Mouse (Mus musculus) cortical plate, adult 2 months (tissue): ENCODE measurements around the gene Gabbr2. TPM values are rescaled to one million over a fixed set of nuclear protein-coding genes. Genes with fewer than 3 reads are reported as not detected.

Experiments
- H3K27ac ChIP-seq: fragments of 200-500 bp; 2 replicates; pipeline ENCODE4 v1.5.1; 2012; ENCODE audit warnings: low read length, control low read depth, inconsistent platforms; ENCODE audit not compliant: insufficient read depth
- H3K4me1 ChIP-seq: fragments of 200-500 bp; 2 replicates; pipeline ENCODE4 v1.6.1; 2011; ENCODE audit warnings: low read length; ENCODE audit not compliant: control insufficient read depth, insufficient read depth
- H3K4me3 ChIP-seq: fragments of 200-500 bp; 2 replicates; pipeline ENCODE4 v1.5.1; 2011; ENCODE audit warnings: mild to moderate bottlenecking, low read length, control low read depth; ENCODE audit not compliant: insufficient read depth
- CTCF ChIP-seq: fragments of 200-500 bp; IDR thresholded peaks from 2 replicates; pipeline ENCODE4 v1.5.1; 2011; ENCODE audit warnings: mild to moderate bottlenecking, control low read depth, low read length; ENCODE audit not compliant: insufficient read depth; ENCODE audit errors: extremely low read depth
- POLR2A ChIP-seq: fragments of 200-500 bp; IDR thresholded peaks from 2 replicates; pipeline ENCODE4 v1.6.1; 2011; ENCODE audit warnings: mild to moderate bottlenecking, low read length, control low read depth; ENCODE audit not compliant: insufficient read depth; ENCODE audit errors: extremely low read depth
- polyA plus RNA-seq: library from polyadenylated mRNA; depleted of rRNA; stranded (reverse); fragments of >200 nt; gene quantifications from 2 replicates; pipeline ENCODE4 v1.2.3, GENCODE M21; 2012

Gabbr2 gene
- polyA plus RNA-seq, 1 experiment = 139 TPM

- Histone ChIP-seq H3K27ac (no peak overlapping the region), H3K4me3 (no peak overlapping the region), H3K4me1 (peaks cover 5% of the 10 kb centered on the region; the same call in 1 of the 2 replicates)
- TF ChIP-seq CTCF (no peak), POLR2A (no peak)
Observed at GRCm38 (mm10) chr4:46856145-46856544, 135.5 kb downstream of the Gabbr2 start.

- Histone ChIP-seq H3K4me1 (peaks cover 5% of the 10 kb centered on the region; the same call in 1 of the 2 replicates), H3K4me3 (no peak overlapping the region), H3K27ac (no peak overlapping the region)
- no peak for TF ChIP-seq CTCF
- no peak for TF ChIP-seq POLR2A
Observed at GRCm38 (mm10) chr4:46854686-46855385, 136.8 kb downstream of the Gabbr2 start.

DNA sequence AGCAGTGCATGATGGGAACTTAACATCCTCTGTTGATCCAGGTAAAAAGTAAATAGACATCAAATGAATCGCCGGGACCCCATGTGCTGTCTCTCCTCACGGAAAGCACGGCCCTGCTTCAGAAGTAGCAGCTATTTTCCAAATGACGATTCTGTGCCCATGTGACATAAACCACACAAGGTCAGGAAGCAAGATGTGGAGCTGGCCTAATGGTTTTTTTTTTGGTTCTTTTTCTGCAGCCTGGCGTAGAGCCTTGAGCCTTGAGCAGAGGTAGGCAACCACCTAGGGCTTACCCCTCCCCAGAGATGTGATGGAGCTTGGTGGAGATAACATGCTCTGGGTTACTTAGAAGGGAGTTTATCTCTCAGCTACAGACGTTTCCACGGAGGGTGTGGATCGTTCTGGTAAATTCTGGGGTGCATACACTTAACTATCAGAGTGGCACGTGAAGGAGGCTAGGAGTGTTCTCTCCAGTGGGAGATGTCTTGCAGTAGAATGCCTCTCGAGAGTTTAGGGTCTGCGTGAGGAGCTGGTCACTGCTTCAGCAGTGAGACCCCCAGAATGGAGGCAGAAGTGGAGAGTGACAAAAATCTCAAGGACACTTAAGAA lies 137.7 kb downstream of the Gabbr2 start:
- no peak for TF ChIP-seq POLR2A
- TF ChIP-seq CTCF = no peak
- H3K4me3 ChIP-seq = no peak overlapping the region
- H3K4me1 ChIP-seq = peaks cover 4% of the 10 kb centered on the region; the same call in 1 of the 2 replicates
- H3K27ac ChIP-seq = no peak overlapping the region

DNA sequence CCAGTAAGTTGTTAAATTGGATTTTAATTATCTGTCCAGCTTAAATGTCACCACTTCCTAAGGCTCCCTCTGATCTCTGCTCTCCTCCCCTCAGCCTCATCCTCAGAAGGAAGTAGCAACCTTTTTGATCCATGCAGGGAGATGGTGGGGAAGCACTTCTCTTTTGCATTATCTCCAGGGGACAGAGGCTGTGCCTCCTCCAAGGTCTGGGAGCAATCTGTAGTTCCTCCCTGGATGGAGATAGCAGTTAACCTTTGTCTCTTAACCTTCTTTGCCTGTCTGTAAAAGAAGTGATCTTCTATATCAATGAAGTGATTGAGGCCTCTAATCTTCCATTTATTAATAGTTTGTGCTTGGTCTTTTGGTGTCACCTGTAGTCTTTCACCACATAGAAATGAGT lies 143.9 kb downstream of the Gabbr2 start:
- Histone ChIP-seq H3K4me3 (no peak overlapping the region), H3K4me1 (peaks cover 5% of the 10 kb centered on the region), H3K27ac (no peak overlapping the region)
- TF ChIP-seq POLR2A (no peak), CTCF (no peak)

GRCm38 (mm10) chr4:46846396-46846795 lies 145.3 kb downstream of the Gabbr2 start:
- no peak overlapping the region for H3K27ac ChIP-seq
- TF ChIP-seq POLR2A (no peak), CTCF (no peak)
- no peak overlapping the region for H3K4me3 ChIP-seq
- peaks cover 5% of the 10 kb centered on the region; the same call in 1 of the 2 replicates for H3K4me1 ChIP-seq

GRCm38 (mm10) chr4:46844982-46845643 lies 146.6 kb downstream of the Gabbr2 start:
- Histone ChIP-seq H3K27ac (peak overlapping the region; percentile 6; the same call in 1 of the 2 replicates), H3K4me3 (no peak overlapping the region), H3K4me1 (peaks cover 7% of the 10 kb centered on the region)
- no peak for TF ChIP-seq CTCF
- TF ChIP-seq POLR2A = no peak

- Histone ChIP-seq H3K4me1 (peaks cover 7% of the 10 kb centered on the region), H3K27ac (peak overlapping the region; percentile 6; the same call in 1 of the 2 replicates), H3K4me3 (no peak overlapping the region)
- no peak for TF ChIP-seq POLR2A
- no peak for TF ChIP-seq CTCF
Observed at GRCm38 (mm10) chr4:46844567-46844966, 147.1 kb downstream of the Gabbr2 start.

DNA sequence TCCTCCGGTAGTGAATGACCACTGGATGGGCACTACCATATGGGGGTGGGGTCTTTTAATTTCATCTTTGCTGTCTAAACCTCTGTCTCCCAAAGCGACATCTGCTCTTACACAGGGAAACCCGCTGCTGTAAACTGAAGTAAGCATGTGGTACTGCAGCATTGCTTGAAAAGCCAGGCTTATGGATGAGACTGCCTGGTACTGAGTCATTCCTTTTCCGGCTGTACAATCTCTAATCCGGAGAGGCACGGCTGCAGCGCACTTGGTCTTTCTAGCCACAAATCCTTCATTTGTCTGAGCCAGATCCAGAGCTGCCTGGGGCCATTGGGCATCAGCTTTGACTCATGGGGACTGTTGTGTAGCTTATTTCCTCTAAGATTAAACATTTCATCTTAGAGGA lies 149.1 kb downstream of the Gabbr2 start:
- no peak overlapping the region for H3K4me3 ChIP-seq
- no peak overlapping the region for H3K27ac ChIP-seq
- TF ChIP-seq POLR2A = no peak
- TF ChIP-seq CTCF = no peak
- H3K4me1 ChIP-seq = peaks cover 7% of the 10 kb centered on the region

- Histone ChIP-seq H3K4me1 (peaks cover 11% of the 10 kb centered on the region), H3K27ac (no peak overlapping the region), H3K4me3 (no peak overlapping the region)
Observed at GRCm38 (mm10) chr4:46840146-46840545, 151.5 kb downstream of the Gabbr2 start.

DNA sequence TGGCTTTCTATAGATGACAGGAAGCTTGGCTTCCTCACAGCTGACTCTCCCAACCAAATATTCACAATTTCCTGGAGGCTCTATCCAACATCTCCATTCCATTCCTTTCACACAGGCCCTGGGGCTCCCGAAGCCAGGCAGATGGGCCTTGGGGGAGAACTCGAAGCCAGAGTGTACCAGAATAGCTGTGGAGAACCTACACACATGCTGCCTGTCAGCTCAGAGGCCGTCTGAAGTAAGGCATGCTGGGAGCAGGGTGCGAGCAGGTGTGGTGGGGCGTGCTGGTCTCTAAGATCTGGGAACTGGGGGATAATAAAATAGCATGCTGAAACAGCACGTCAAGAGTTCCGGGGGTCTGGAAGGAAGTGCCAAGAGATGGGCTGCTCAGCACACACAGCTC lies 154.3 kb downstream of the Gabbr2 start:
- TF ChIP-seq POLR2A = no peak
- H3K4me1 ChIP-seq = peaks cover 11% of the 10 kb centered on the region
- H3K27ac ChIP-seq = peak overlapping the region; percentile 2
- no peak overlapping the region for H3K4me3 ChIP-seq

More at GRCm38 (mm10) chr4:46840146-46840545, 151.5 kb downstream of the Gabbr2 start:
- TF ChIP-seq POLR2A (no peak), CTCF (no peak)

DNA sequence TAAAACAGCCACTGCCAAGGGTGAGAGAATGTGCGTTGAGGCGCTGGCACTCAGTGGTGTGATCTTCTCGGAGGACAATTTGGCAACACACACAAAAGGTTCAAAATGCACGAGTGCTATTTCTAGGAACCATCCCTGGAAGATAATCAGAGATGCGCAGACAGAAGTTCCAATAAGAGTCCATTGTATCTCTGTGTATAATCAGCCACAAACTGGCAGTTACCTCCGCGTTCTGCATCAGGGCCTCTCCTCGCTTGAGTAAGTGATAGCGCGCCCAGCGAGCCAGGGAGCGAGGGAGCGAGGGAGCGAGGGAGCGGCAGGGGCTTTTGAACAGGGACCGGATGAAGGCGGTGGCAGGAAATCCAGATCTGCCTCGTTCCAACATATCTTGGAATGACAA lies 155.6 kb downstream of the Gabbr2 start:
- Histone ChIP-seq H3K4me1 (peaks cover 11% of the 10 kb centered on the region), H3K27ac (peak overlapping the region; percentile 43; the same call in 1 of the 2 replicates), H3K4me3 (no peak overlapping the region)
- TF ChIP-seq CTCF = no peak
- no peak for TF ChIP-seq POLR2A
